Mouse (Mus musculus) small intestine, adult 2 months (tissue): ENCODE data around the gene Drap1.

ENCODE experiments used
- CTCF ChIP-seq: fragments of 200-500 bp; IDR thresholded peaks from 2 replicates; pipeline ENCODE4 v1.5.1; 2012; ENCODE audit warnings: low read depth, mild to moderate bottlenecking, control low read depth, inconsistent platforms, low read length, moderate library complexity, mixed read lengths; ENCODE audit not compliant: insufficient replicate concordance, insufficient read length; ENCODE audit errors: extremely low read depth
- POLR2A ChIP-seq: fragments of 200-500 bp; IDR thresholded peaks from 2 replicates; pipeline ENCODE4 v1.6.1; 2012; ENCODE audit warnings: low read depth, mild to moderate bottlenecking, control low read depth, inconsistent platforms, low read length, moderate library complexity

DNA sequence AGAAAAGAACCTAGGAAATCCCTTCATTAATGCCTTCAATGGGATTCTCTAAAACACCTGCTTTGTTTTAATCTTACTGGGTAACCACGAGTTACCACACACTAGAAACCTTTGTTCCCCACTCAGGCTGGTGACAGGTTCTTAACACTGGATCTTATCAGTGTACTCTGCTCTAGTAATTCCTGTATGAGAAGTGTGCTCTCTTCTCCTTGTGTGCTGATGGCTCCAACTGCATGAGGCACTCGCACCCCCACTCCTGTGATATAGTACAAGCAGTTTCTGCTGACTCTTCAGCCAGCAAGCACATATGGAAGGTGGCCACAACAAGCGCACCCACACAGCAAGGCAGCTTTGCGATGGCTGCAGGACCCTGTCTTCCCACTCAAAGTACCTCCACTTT lies 50.6 kb downstream of the Drap1 start:
- TF ChIP-seq CTCF (no peak), POLR2A (no peak)
